Mouse (Mus musculus): Measurements from ENCODE around the gene Prr9. TPM values are rescaled to one million over a fixed set of nuclear protein-coding genes. Genes with fewer than 3 reads are reported as not detected.

The Prr9 gene
- not detected in 2 replicates for polyA plus RNA-seq (2015; fragmentation: Nextera tagmentation; extraction: Ambion mirVana)

- H3K27me3 ChIP-seq, result no peaks in the 10 kb centered on the region
These were observed at the start of gene Prr9 for GRCm38 (mm10) chr3:92123847-92124246. TSS of gene Prr9 (minus strand) at chr3:92123947.

GRCm38 (mm10) chr3:92169847-92170246 is 46.1 kb upstream of the Prr9 start:
- Histone ChIP-seq H3K4me3 (no peak overlapping the region), H3K4me1 (no peaks in the 10 kb centered on the region), H3K36me3 (ENCODE audit: poor library complexity, severe bottlenecking) (no peaks in the 10 kb centered on the region), H3K9ac (no peak overlapping the region), H3K4me2 (no peak overlapping the region), H3K27ac (no peak overlapping the region), H3K9me3 (replicated peaks) (no peaks in the 10 kb centered on the region), H3K27me3 (no peaks in the 10 kb centered on the region)
- ATAC-seq, result no peak
- WGBS, result 95% methylated on average over 3 of the region's 3 CpGs

More at GRCm38 (mm10) chr3:92123847-92124246, at the start of gene Prr9:
- Histone ChIP-seq H3K36me3 (ENCODE audit: poor library complexity, severe bottlenecking) (no peaks in the 10 kb centered on the region), H3K9ac (no peak within 1 kb of the TSS), H3K4me2 (no peak within 1 kb of the TSS), H3K4me3 (no peak within 1 kb of the TSS), H3K27ac (no peak within 1 kb of the TSS), H3K4me1 (no peaks in the 10 kb centered on the region), H3K9me3 (replicated peaks) (no peaks in the 10 kb centered on the region)
- no peak for ATAC-seq
- whole genome bisulfite sequencing, result 89% methylated on average over 5 of the region's 5 CpGs

GRCm38 (mm10) chr3:92153322-92153721 is 29.6 kb upstream of the Prr9 start:
- Histone ChIP-seq H3K27ac (no peak overlapping the region), H3K4me3 (no peak overlapping the region), H3K9ac (no peak overlapping the region), H3K9me3 (replicated peaks) (no peaks in the 10 kb centered on the region), H3K36me3 (ENCODE audit: poor library complexity, severe bottlenecking) (no peaks in the 10 kb centered on the region), H3K27me3 (no peaks in the 10 kb centered on the region), H3K4me2 (no peak overlapping the region), H3K4me1 (no peaks in the 10 kb centered on the region)
- 0 out of 2 replicates have a peak, but pooled peaks have one; percentile 22 for ATAC-seq

- Histone ChIP-seq H3K9ac (no peak overlapping the region), H3K9me3 (replicated peaks) (no peaks in the 10 kb centered on the region), H3K27ac (no peak overlapping the region), H3K27me3 (no peaks in the 10 kb centered on the region), H3K36me3 (ENCODE audit: poor library complexity, severe bottlenecking) (no peaks in the 10 kb centered on the region), H3K4me3 (no peak overlapping the region), H3K4me2 (no peak overlapping the region), H3K4me1 (no peaks in the 10 kb centered on the region)
- peak; percentile 93 for ATAC-seq
- WGBS, result 24% methylated on average over 8 of the region's 8 CpGs
These were observed 27.0 kb upstream of the Prr9 start for GRCm38 (mm10) chr3:92150631-92151277.

- Histone ChIP-seq H3K4me1 (no peaks in the 10 kb centered on the region), H3K36me3 (ENCODE audit: poor library complexity, severe bottlenecking) (no peaks in the 10 kb centered on the region), H3K9ac (no peak overlapping the region), H3K4me3 (no peak overlapping the region), H3K9me3 (replicated peaks) (no peaks in the 10 kb centered on the region), H3K27ac (no peak overlapping the region), H3K4me2 (no peak overlapping the region), H3K27me3 (no peaks in the 10 kb centered on the region)
- WGBS, result 80% methylated on average over 5 of the region's 5 CpGs
- ATAC-seq, result no peak
These were observed 24.2 kb upstream of the Prr9 start for GRCm38 (mm10) chr3:92147913-92148312.

- no peaks in the 10 kb centered on the region for H3K27me3 ChIP-seq
- no peak for ATAC-seq
- H3K9ac ChIP-seq, result no peak overlapping the region
- H3K9me3 ChIP-seq (replicated peaks), result no peaks in the 10 kb centered on the region
- H3K4me2 ChIP-seq, result no peak overlapping the region
- H3K27ac ChIP-seq, result no peak overlapping the region
- H3K4me3 ChIP-seq, result no peak overlapping the region
- WGBS, result 58% methylated on average over 2 of the region's 2 CpGs
- H3K4me1 ChIP-seq, result no peaks in the 10 kb centered on the region
- H3K36me3 ChIP-seq (ENCODE audit: poor library complexity, severe bottlenecking), result no peaks in the 10 kb centered on the region
These were observed 23.7 kb upstream of the Prr9 start for GRCm38 (mm10) chr3:92147420-92147819.

- no peak within 1 kb of the TSS for H3K4me3 ChIP-seq
- WGBS, result 70% methylated on average over 1 of the region's 1 CpGs
- H3K4me2 ChIP-seq, result no peak within 1 kb of the TSS
- no peaks in the 10 kb centered on the region for H3K27me3 ChIP-seq
- no peaks in the 10 kb centered on the region for H3K9me3 ChIP-seq (replicated peaks)
- ATAC-seq, result no peak
- H3K4me1 ChIP-seq, result no peaks in the 10 kb centered on the region
- no peak within 1 kb of the TSS for H3K9ac ChIP-seq
- no peaks in the 10 kb centered on the region for H3K36me3 ChIP-seq (ENCODE audit: poor library complexity, severe bottlenecking)
- H3K27ac ChIP-seq, result no peak within 1 kb of the TSS
These were observed 18.9 kb upstream of the Prr9 start, which contains the start of gene Lelp1 for GRCm38 (mm10) chr3:92142644-92143043. TSS of gene Lelp1 (minus strand) at chr3:92142744.

GRCm38 (mm10) chr3:92120902-92121301 is 2.8 kb downstream of the Prr9 start:
- 83% methylated on average over 3 of the region's 3 CpGs for WGBS
- ATAC-seq, result no peak
- Histone ChIP-seq H3K27ac (no peak overlapping the region), H3K9me3 (replicated peaks) (no peaks in the 10 kb centered on the region), H3K4me2 (no peak overlapping the region), H3K36me3 (ENCODE audit: poor library complexity, severe bottlenecking) (no peaks in the 10 kb centered on the region), H3K4me3 (no peak overlapping the region), H3K9ac (no peak overlapping the region), H3K4me1 (no peaks in the 10 kb centered on the region), H3K27me3 (no peaks in the 10 kb centered on the region)

- Histone ChIP-seq H3K9ac (no peak overlapping the region), H3K4me2 (no peak overlapping the region), H3K36me3 (ENCODE audit: poor library complexity, severe bottlenecking) (no peaks in the 10 kb centered on the region), H3K9me3 (replicated peaks) (no peaks in the 10 kb centered on the region), H3K4me1 (no peaks in the 10 kb centered on the region), H3K27me3 (no peaks in the 10 kb centered on the region), H3K4me3 (no peak overlapping the region), H3K27ac (no peak overlapping the region)
- 37% methylated on average over 3 of the region's 3 CpGs for WGBS
- peak; percentile 43; the same call in 1 of the 2 replicates for ATAC-seq
These were observed 5.8 kb downstream of the Prr9 start for GRCm38 (mm10) chr3:92117930-92118329.

GRCm38 (mm10) chr3:92111526-92111925 is 12.2 kb downstream of the Prr9 start:
- H3K36me3 ChIP-seq (ENCODE audit: poor library complexity, severe bottlenecking), result no peaks in the 10 kb centered on the region
- no peak overlapping the region for H3K27ac ChIP-seq
- no peaks in the 10 kb centered on the region for H3K4me1 ChIP-seq
- no peak for ATAC-seq
- no peak overlapping the region for H3K4me2 ChIP-seq
- H3K9me3 ChIP-seq (replicated peaks), result no peaks in the 10 kb centered on the region
- H3K4me3 ChIP-seq, result no peak overlapping the region
- H3K27me3 ChIP-seq, result no peaks in the 10 kb centered on the region
- H3K9ac ChIP-seq, result no peak overlapping the region

GRCm38 (mm10) chr3:92110790-92111189 is 13.0 kb downstream of the Prr9 start:
- Histone ChIP-seq H3K9me3 (replicated peaks) (no peaks in the 10 kb centered on the region), H3K4me3 (no peak overlapping the region), H3K9ac (no peak overlapping the region), H3K4me2 (no peak overlapping the region), H3K36me3 (ENCODE audit: poor library complexity, severe bottlenecking) (no peaks in the 10 kb centered on the region), H3K4me1 (no peaks in the 10 kb centered on the region), H3K27ac (no peak overlapping the region), H3K27me3 (no peaks in the 10 kb centered on the region)
- ATAC-seq, result no peak; the same call in 1 of the 2 replicates

- Histone ChIP-seq H3K9me3 (replicated peaks) (no peaks in the 10 kb centered on the region), H3K4me3 (no peak overlapping the region), H3K36me3 (ENCODE audit: poor library complexity, severe bottlenecking) (no peaks in the 10 kb centered on the region), H3K4me1 (no peaks in the 10 kb centered on the region), H3K9ac (no peak overlapping the region), H3K27ac (no peak overlapping the region), H3K4me2 (no peak overlapping the region), H3K27me3 (no peaks in the 10 kb centered on the region)
- 6% methylated on average over 6 of the region's 6 CpGs for WGBS
- no peak for ATAC-seq
These were observed 17.2 kb downstream of the Prr9 start for GRCm38 (mm10) chr3:92106582-92106981.

GRCm38 (mm10) chr3:92083042-92083441 is 40.7 kb downstream of the Prr9 start, which contains the start of gene Lor:
TSS of gene Lor (minus strand) at chr3:92083142.
- H3K9me3 ChIP-seq (replicated peaks), result no peaks in the 10 kb centered on the region
- H3K4me2 ChIP-seq, result peak within 1 kb of the TSS; percentile 95
- H3K4me3 ChIP-seq, result peak within 1 kb of the TSS; percentile 65
- H3K9ac ChIP-seq, result no peak within 1 kb of the TSS
- no peaks in the 10 kb centered on the region for H3K36me3 ChIP-seq (ENCODE audit: poor library complexity, severe bottlenecking)
- H3K27ac ChIP-seq, result no peak within 1 kb of the TSS
- peaks cover 7% of the 10 kb centered on the region for H3K4me1 ChIP-seq
- peaks cover 34% of the 10 kb centered on the region for H3K27me3 ChIP-seq
- 83% methylated on average over 2 of the region's 2 CpGs for WGBS
- no peak for ATAC-seq
